Mouse (Mus musculus) left cerebral cortex, adult 2 months (tissue): Measurements from ENCODE around the gene Bcl7a. TPM values are rescaled to one million over a fixed set of nuclear protein-coding genes. Genes with fewer than 3 reads are reported as not detected.

Experiments used
- DNase-seq, 2 experiments: peaks; one replicate each; pipeline ENCODE4 v3.0.0; 2021 to 2022; ENCODE audit warnings: low spot score in 2 of 2, mixed read lengths in 1 of 2; ENCODE audit errors: extremely low spot score in 1 of 2
- H3K27ac ChIP-seq: fragments of 200-600 bp; 2 replicates; pipeline ENCODE4 v1.8.1; 2022
- H3K4me3 ChIP-seq: fragments of 200-600 bp; 2 replicates; pipeline ENCODE4 v1.8.1; 2022
- CTCF ChIP-seq: fragments of 200-600 bp; IDR thresholded peaks from 2 replicates; pipeline ENCODE4 v1.8.1; 2022; ENCODE audit warnings: antibody characterized with exemption, mild to moderate bottlenecking, moderate library complexity
- intact Hi-C: fragments of 180-260 bp; cut with DNase I; formaldehyde crosslinking; loops from one replicate; pipeline ENCODE4 v1.15.1; 2025
- total RNA-seq, 2 experiments: library from RNA; stranded (reverse); gene quantifications; 2 replicates each; pipeline ENCODE4 v1.2.3; 2021

The Bcl7a gene
- total RNA-seq, 2 experiments from 2014 or later = 65.4 to 68.2 TPM

DNA sequence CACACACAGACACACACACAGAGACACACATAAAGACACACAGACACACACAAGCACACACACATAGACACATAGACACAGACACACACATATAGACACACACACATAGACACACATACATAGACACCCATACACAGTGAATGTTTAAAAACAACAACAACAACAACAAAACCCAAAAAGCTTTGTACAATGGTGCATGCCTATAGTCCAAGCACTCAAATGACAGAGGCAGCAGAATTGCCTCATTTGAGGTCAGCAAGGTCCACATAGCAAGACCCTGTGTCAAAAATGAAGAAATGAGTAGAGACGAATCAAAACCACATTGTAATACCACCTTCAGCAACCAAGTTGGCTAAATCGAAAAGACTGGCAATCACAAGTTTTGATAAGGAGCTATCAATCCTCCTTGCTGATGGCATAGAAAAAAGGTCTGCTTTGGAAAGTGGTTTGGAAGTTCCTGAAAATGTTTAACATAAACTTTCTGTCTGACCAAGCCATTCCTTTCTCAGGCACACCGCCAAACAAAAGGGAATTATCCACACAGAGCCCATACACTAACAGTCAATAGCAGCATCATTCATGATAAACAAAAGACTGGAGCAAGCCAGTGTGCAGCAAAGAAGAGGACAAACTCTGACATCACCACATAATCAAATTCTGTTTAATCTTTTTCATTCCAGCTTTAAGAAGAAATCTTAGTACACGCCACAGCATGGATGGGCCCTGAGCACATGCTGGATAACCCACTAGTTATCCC, 7.3 kb upstream of the Bcl7a start:
- no peak overlapping the region for H3K4me3 ChIP-seq

DNA sequence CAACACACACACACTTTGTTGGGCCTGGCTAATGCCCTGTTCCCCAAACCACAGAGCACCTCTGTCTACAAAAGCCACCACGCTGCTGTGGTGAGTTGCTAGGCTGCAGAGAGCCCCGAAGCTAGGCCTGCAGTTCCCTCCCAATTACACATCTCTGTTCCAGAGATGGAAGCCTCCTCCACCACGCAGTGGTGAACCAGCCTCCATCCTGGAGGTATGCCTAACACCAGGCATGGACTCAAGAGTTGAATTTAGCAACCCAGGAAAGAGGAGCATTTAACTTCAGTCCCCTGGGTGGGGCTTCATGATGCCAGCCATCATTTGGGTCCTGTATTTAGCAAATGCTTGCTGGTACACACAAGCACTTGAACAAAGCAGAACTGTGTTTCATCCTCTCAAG, 5.2 kb upstream of the Bcl7a start:
- intact Hi-C loops = no loop called here
- no peak overlapping the region for H3K4me3 ChIP-seq
- H3K27ac ChIP-seq = no peak overlapping the region; the same call in 1 of the 2 replicates
- DNase-seq = peak in 1 of 2 experiments; percentile 26
- no peak for TF ChIP-seq CTCF

More for the DNA sequence above, 7.3 kb upstream of the Bcl7a start:
- DNase-seq = no peak
- intact Hi-C loops = no loop called here
- no peak for TF ChIP-seq CTCF
- no peak overlapping the region for H3K27ac ChIP-seq

DNA sequence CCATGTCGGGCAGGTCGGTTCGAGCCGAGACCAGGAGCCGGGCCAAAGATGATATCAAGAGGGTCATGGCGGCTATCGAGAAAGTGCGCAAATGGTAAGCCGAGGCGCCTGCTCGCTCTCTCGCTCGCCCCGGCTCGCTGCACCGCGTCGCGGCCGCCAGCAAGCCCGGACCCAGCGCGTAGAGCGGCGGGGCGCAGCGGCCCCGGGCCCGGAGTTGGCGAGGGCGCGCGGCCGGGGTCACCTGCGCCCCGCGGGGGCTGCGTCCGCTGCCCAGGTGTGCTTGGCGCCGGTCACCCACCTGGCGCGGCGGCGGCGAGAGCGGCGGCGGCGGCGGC, 961 bp downstream of the Bcl7a start:
- intact Hi-C loops = loop anchor here (1.0 kb wide), 2 partner anchors 18 to 87 kb away; no protein-coding TSS in a partner anchor
- DNase-seq = no peak

DNA sequence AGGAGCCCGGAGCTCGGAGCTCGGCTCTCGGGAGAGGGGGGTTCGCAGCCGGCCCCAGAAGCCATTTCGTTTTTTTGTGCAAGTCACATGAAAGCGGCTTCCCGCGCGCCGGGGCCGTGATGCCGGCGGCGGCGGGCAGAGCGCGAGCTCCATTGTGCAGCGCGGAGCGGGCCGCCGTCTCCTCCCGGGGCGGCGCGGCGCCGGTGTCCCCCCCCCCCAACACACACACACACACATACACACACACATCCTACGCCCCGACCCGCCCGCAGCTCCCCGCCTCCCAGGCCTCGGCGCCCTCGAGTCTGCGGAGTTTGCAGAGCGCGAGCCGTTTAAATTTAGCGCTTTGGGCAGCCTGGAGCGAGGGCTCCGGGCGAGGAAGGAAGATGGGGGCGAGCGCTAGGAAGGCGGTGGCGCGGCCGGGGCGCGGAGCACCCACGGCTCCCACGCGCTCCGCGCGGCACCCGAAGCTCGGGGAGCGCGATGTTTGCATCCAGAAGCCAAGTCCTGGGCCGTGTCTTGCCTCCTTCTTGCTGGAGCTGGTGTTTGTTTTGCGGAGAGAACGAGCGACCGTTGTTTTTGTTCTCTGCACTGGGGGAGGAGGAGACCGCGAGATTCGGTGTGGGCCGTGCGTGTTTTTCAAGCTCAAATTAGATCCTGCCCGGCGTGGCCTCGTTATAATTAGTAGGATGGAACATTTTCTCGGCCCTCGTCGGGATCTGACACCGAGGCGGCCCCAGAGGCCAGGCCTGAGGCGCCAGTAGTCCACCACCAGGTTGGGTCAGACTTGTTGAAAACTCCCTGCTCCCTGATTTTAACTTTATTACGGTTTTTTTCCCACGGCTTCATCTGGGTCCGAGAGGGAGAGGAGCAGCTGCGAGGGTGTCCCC, 1.6 kb downstream of the Bcl7a start:
- intact Hi-C loops = loop anchor here (1.0 kb wide), 2 partner anchors 19 to 88 kb away; no protein-coding TSS in a partner anchor
- H3K27ac ChIP-seq = peak overlapping the region; percentile 96
- peak overlapping the region; percentile 86 for H3K4me3 ChIP-seq
- TF ChIP-seq CTCF = no peak
- peak; percentile 60 to 65 for DNase-seq

More for the DNA sequence above, 961 bp downstream of the Bcl7a start:
- peak overlapping the region; percentile 96 for H3K27ac ChIP-seq
- H3K4me3 ChIP-seq = peak overlapping the region; percentile 86
- TF ChIP-seq CTCF = no peak

DNA sequence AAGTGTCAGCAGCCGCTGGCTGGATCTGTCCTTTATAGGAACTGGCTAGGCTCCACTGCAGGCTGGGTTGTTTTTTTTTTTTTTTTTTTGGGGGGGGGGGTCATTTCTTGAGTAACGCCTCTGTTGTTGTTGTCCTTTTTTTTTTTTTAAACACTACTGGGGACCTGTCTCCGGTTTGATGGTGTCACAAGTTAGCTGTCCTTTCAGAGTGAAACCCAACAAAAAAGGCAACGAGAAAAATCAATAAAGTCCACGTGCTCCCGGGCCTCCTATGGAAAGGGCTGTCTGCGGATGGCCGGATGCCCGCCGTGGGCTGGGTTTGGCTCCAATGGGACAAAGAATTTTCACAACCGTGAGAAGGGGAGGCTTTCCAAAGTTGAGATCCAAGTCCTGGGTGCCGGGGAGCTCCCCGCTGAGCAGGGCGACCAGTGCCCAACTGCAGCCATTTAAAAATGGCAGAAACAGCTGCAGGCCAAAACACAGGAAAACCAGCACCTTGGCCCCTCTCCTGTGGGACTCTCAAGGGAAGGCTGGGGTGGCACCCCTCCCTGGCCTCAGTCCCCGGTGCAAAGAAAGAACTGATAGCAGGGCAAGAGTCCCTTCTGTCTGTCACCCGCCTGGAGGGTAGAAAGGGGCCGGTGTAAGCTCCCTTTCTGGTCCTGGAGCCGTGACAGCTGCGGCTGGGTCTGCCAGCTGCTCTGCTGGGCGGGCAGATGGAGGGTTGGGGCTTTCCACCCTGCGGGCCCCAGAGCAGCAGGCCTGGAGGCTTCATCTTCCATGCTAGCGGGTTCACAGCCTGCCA, 2.4 kb downstream of the Bcl7a start:
- H3K4me3 ChIP-seq = peak overlapping the region; percentile 86
- TF ChIP-seq CTCF = no peak
- peak; percentile 52 to 54 for DNase-seq
- H3K27ac ChIP-seq = peak overlapping the region; percentile 96
- intact Hi-C loops = no loop called here

DNA sequence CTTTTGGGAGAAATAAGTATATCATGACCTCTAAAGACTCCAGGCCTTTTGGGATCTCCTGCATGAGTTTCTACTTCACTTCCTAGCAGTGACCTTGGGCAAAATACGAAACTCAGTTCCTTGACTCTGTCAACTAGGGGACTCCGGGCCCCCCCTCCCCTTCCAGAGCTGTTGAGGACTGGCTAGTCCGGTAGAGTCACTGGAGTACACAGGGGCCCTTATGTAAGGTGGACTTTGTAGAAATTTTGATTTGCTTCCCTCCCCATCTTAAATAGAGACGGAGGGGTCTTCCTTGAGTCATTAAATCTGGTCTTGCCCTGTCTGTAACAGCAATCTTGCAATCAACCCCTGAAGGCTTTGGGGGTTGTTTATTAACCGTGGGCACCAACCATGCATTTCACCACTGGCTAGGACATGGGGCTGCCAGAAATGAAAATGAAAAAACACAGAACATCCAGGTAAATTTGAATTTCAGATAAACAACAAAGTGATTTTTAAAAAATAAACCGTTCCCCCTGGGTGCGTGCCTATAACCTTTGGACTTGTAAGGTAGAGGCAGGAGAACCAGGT, 3.2 kb downstream of the Bcl7a start:
- H3K4me3 ChIP-seq = peak overlapping the region; percentile 86
- DNase-seq = no peak
- H3K27ac ChIP-seq = peak overlapping the region; percentile 71
- TF ChIP-seq CTCF = no peak
- intact Hi-C loops = no loop called here

DNA sequence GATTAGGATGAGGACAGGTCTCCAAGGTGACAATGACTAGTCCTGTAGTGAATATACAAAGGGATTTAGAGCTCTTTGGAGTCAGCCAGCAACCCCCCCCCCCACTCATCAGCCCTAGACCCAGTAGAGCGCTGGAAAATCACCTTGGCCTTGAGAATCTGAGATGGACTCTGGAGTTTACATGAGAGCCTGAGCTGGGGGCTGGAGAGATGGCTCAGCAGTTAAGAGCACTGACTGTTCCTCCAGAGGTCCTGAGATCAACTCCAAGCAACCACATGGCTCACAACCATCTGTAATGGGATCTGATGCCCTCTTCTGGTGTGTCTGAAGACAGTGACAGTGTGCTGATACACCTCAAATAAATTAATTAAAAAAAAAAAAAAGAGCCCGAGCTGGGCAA, 4.4 kb downstream of the Bcl7a start:
- H3K4me3 ChIP-seq = no peak overlapping the region
- DNase-seq = no peak
- no peak overlapping the region for H3K27ac ChIP-seq
- intact Hi-C loops = no loop called here
- no peak; the same call in 1 of the 2 replicates for TF ChIP-seq CTCF

DNA sequence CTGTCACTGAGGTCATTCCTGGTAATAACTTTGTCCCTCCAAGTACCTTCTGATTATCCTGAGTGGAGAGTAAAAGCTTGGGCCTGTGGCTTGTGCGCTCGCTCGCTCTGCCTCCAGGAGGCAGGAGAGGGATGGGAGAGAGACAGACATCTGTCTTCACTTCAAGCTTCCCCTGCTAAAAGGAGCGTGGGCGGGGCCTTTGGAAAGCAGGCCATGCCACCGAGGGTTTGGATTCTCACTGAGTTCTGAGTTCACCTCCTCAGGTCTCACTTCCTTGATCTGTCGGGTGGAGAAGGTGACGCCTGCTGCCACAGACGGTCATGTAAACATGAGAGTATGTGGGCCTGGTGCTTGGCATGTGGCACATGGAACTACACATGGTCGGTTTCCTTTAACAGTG, 6.8 kb downstream of the Bcl7a start:
- Histone ChIP-seq H3K27ac (no peak overlapping the region), H3K4me3 (no peak overlapping the region)
- no peak for DNase-seq
- intact Hi-C loops = no loop called here
- TF ChIP-seq CTCF = peak; percentile 33

DNA sequence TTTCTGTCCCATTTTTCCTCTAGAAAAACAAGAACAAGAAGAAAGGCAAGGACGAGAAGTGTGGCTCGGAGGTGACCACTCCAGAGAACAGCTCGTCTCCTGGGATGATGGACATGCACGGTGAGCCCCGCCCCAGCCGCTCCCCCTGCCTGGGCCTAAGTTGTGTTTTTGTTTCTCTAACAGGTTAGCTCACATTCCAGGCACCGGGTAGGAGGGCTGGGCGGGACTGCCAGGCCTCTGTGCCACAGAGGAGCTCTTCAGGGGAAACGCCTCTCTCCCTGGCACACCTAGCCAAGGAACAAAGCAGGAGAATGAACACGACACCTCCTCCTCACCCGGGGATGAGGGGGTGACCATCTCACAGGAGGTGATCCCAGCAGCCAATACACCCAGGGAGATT, 12.3 kb downstream of the Bcl7a start:
- H3K4me3 ChIP-seq = no peak overlapping the region
- no peak overlapping the region for H3K27ac ChIP-seq
- intact Hi-C loops = no loop called here
- no peak for TF ChIP-seq CTCF
- DNase-seq = no peak

DNA sequence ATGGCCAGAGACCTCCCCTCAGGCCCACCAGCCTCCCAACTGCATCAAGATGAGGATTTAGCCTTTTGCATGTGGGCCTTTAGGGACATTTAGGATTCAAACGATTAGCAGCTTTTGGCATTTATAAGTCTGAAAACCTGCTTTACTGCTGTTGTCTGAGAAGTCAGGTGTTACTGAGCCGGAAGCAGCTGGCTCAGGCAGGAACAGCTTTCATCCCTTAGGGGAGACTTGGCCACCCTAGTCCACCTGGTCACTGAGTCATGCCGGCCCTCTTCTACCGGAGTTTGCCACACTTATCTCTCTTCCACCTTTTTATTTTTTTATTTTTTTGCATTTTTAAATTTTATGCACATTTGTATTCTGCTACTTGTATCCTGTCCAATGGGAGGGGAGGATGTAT, 13.6 kb downstream of the Bcl7a start:
- no peak overlapping the region for H3K27ac ChIP-seq
- intact Hi-C loops = no loop called here
- no peak overlapping the region for H3K4me3 ChIP-seq
- DNase-seq = no peak
- no peak for TF ChIP-seq CTCF

DNA sequence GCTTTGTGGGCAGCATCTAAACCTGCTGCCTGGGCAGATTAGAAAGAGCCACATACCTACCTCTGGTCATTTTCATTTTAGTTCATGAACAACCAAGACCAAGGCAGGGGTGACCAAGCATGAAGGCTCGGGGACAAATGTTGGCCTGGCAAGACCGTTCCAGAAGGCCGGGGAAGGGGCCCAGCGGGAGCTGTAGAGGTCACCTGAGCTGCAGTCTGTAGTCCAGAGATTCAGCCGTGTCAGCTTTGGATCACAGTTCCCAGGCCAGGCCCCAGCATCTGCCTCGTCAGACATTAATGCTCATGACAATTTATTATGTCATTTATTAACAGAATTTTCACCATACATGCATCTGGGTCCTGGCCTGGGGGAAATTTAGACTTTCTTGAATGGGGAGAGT, 15.8 kb downstream of the Bcl7a start:
- DNase-seq = no peak
- intact Hi-C loops = no loop called here
- Histone ChIP-seq H3K27ac (no peak overlapping the region), H3K4me3 (no peak overlapping the region)
- TF ChIP-seq CTCF = no peak
